Mouse (Mus musculus): ENCODE results near the gene Sh2d1a. TPM values are rescaled to one million over a fixed set of nuclear protein-coding genes. Genes with fewer than 3 reads are reported as not detected.

Sh2d1a gene
- total RNA-seq (2012; rRNA removed): not detected in 2 replicates

GRCm38 (mm10) chrX:42502291-42503043, at the start of gene Sh2d1a:
Gene Sh2d1a (plus strand): TSS chrX:42502453.
- H3K4me1 ChIP-seq (ENCODE audit: control insufficient read depth in 2 of 2, insufficient read depth in 2 of 2, low read length in 2 of 2, poor library complexity in 1 of 2): no peaks in the 10 kb centered on the region

DNA sequence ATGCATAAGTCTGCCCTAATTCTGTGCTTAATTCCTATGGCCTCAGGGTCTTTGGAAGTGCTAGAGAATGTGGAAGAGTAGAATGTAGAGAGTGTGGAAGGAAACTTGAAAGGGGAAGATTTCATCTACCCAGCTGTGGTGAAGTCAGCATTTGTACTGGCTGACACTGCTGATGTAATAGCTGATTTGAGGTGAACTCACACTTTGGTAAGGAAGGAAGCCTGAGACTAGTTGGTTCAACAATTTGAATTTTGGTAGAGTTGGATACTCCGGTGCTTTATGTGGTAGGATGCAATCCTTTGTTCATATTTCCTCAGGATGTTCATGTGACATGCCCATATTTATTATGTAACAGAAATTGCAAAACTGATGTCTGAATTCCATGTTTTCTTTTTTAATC, 49.3 kb upstream of the Sh2d1a start:
- in situ Hi-C loops (cut with MboI; ENCODE audit: low sequenced_read_pairs in 2 of 2, unreplicated experiment in 2 of 2): no loop called here
- TF ChIP-seq HCFC1 (IDR thresholded peaks at IDR 0.05; ENCODE audit: borderline replicate concordance, insufficient read depth, low read length) (no peak), CHD2 (IDR thresholded peaks at IDR 0.05; ENCODE audit: low read depth, low read length) (no peak), MAFK (IDR thresholded peaks at IDR 0.05; ENCODE audit: insufficient read depth, low read depth, low read length) (no peak), ZC3H11A (IDR thresholded peaks at IDR 0.05; ENCODE audit: borderline replicate concordance, low read depth, low read length) (no peak), ZNF384 (IDR thresholded peaks at IDR 0.05; ENCODE audit: low read depth, low read length) (no peak)
- no peak overlapping the region for H3K27ac ChIP-seq (ENCODE audit: insufficient read depth, low read depth, low read length, poor library complexity, severe bottlenecking)

More at GRCm38 (mm10) chrX:42502291-42503043, at the start of gene Sh2d1a:
- H3K9me3 ChIP-seq (ENCODE audit: control insufficient read depth, insufficient read depth, low read depth, low read length): no peaks in the 10 kb centered on the region
- H3K9ac ChIP-seq (ENCODE audit: insufficient read depth, low read depth, low read length, poor library complexity, severe bottlenecking): no peak within 1 kb of the TSS
- no peak within 1 kb of the TSS for H3K4me3 ChIP-seq (ENCODE audit: insufficient read depth in 1 of 2, low read depth in 1 of 2, low read length in 2 of 2, poor library complexity in 1 of 2, severe bottlenecking in 1 of 2)
- DNase-seq (ENCODE audit: low read depth, low spot score): no peak
- in situ Hi-C loops (cut with MboI; ENCODE audit: low sequenced_read_pairs in 2 of 2, unreplicated experiment in 2 of 2): loop anchor here in 1 of 2 experiments (25.0 kb wide), 1 partner anchor 465 kb away; no protein-coding TSS in a partner anchor
- TF ChIP-seq ZC3H11A (IDR thresholded peaks at IDR 0.05; ENCODE audit: borderline replicate concordance, low read depth, low read length) (no peak), MAFK (IDR thresholded peaks at IDR 0.05; ENCODE audit: insufficient read depth, low read depth, low read length) (no peak), ZNF384 (IDR thresholded peaks at IDR 0.05; ENCODE audit: low read depth, low read length) (no peak), HCFC1 (IDR thresholded peaks at IDR 0.05; ENCODE audit: borderline replicate concordance, insufficient read depth, low read length) (no peak), CHD2 (IDR thresholded peaks at IDR 0.05; ENCODE audit: low read depth, low read length) (no peak)
- H3K27ac ChIP-seq (ENCODE audit: insufficient read depth, low read depth, low read length, poor library complexity, severe bottlenecking): no peak within 1 kb of the TSS
- no peaks in the 10 kb centered on the region for H3K36me3 ChIP-seq (ENCODE audit: control insufficient read depth, insufficient read depth, low read length, poor library complexity, severe bottlenecking)

GRCm38 (mm10) chrX:42454533-42454932, 47.7 kb upstream of the Sh2d1a start:
- TF ChIP-seq ZC3H11A (IDR thresholded peaks at IDR 0.05; ENCODE audit: borderline replicate concordance, low read depth, low read length) (no peak), HCFC1 (IDR thresholded peaks at IDR 0.05; ENCODE audit: borderline replicate concordance, insufficient read depth, low read length) (no peak), CHD2 (IDR thresholded peaks at IDR 0.05; ENCODE audit: low read depth, low read length) (no peak)
- in situ Hi-C loops (cut with MboI; ENCODE audit: low sequenced_read_pairs in 2 of 2, unreplicated experiment in 2 of 2): no loop called here
- Histone ChIP-seq H3K9me3 (ENCODE audit: control insufficient read depth, insufficient read depth, low read depth, low read length) (no peaks in the 10 kb centered on the region), H3K4me1 (ENCODE audit: control insufficient read depth in 2 of 2, insufficient read depth in 2 of 2, low read length in 2 of 2, poor library complexity in 1 of 2) (no peaks in the 10 kb centered on the region), H3K36me3 (ENCODE audit: control insufficient read depth, insufficient read depth, low read length, poor library complexity, severe bottlenecking) (no peaks in the 10 kb centered on the region), H3K4me3 (ENCODE audit: insufficient read depth in 1 of 2, low read depth in 1 of 2, low read length in 2 of 2, poor library complexity in 1 of 2, severe bottlenecking in 1 of 2) (no peak overlapping the region), H3K9ac (ENCODE audit: insufficient read depth, low read depth, low read length, poor library complexity, severe bottlenecking) (no peak overlapping the region), H3K27ac (ENCODE audit: insufficient read depth, low read depth, low read length, poor library complexity, severe bottlenecking) (no peak overlapping the region)
- DNase-seq (ENCODE audit: low read depth, low spot score): no peak

More for the DNA sequence above, 49.3 kb upstream of the Sh2d1a start:
- H3K9me3 ChIP-seq (ENCODE audit: control insufficient read depth, insufficient read depth, low read depth, low read length): no peaks in the 10 kb centered on the region
- H3K4me3 ChIP-seq (ENCODE audit: insufficient read depth in 1 of 2, low read depth in 1 of 2, low read length in 2 of 2, poor library complexity in 1 of 2, severe bottlenecking in 1 of 2): no peak overlapping the region
- no peaks in the 10 kb centered on the region for H3K4me1 ChIP-seq (ENCODE audit: control insufficient read depth in 2 of 2, insufficient read depth in 2 of 2, low read length in 2 of 2, poor library complexity in 1 of 2)
- H3K36me3 ChIP-seq (ENCODE audit: control insufficient read depth, insufficient read depth, low read length, poor library complexity, severe bottlenecking): no peaks in the 10 kb centered on the region
- H3K9ac ChIP-seq (ENCODE audit: insufficient read depth, low read depth, low read length, poor library complexity, severe bottlenecking): no peak overlapping the region
- no peak for DNase-seq (ENCODE audit: low read depth, low spot score)

- H3K27ac ChIP-seq (ENCODE audit: insufficient read depth, low read depth, low read length, poor library complexity, severe bottlenecking): no peak within 1 kb of the TSS
- H3K9me3 ChIP-seq (ENCODE audit: control insufficient read depth, insufficient read depth, low read depth, low read length): no peaks in the 10 kb centered on the region
- peak; percentile 17 for DNase-seq (ENCODE audit: low read depth, low spot score)
- TF ChIP-seq MAFK (IDR thresholded peaks at IDR 0.05; ENCODE audit: insufficient read depth, low read depth, low read length) (no peak), HCFC1 (IDR thresholded peaks at IDR 0.05; ENCODE audit: borderline replicate concordance, insufficient read depth, low read length) (peak; percentile 43; the same call in 1 of the 2 replicates)
- H3K4me1 ChIP-seq (ENCODE audit: control insufficient read depth in 2 of 2, insufficient read depth in 2 of 2, low read length in 2 of 2, poor library complexity in 1 of 2): no peaks in the 10 kb centered on the region
- H3K36me3 ChIP-seq (ENCODE audit: control insufficient read depth, insufficient read depth, low read length, poor library complexity, severe bottlenecking): no peaks in the 10 kb centered on the region
- no peak within 1 kb of the TSS for H3K9ac ChIP-seq (ENCODE audit: insufficient read depth, low read depth, low read length, poor library complexity, severe bottlenecking)
- in situ Hi-C loops (cut with MboI; ENCODE audit: low sequenced_read_pairs in 2 of 2, unreplicated experiment in 2 of 2): no loop called here
- peak within 1 kb of the TSS in 1 of 2 experiments; percentile 19; a peak in 2 of 4 replicates for H3K4me3 ChIP-seq (ENCODE audit: insufficient read depth in 1 of 2, low read depth in 1 of 2, low read length in 2 of 2, poor library complexity in 1 of 2, severe bottlenecking in 1 of 2)
These were observed 12.8 kb upstream of the Sh2d1a start, which contains the start of gene Tex13c2 for GRCm38 (mm10) chrX:42489446-42489845. Gene Tex13c2 (plus strand): TSS chrX:42489691.
